Mouse (Mus musculus): Measurements from ENCODE around the gene Ccpg1.

- TF ChIP-seq NANOG (IDR thresholded peaks at IDR 0.05; ENCODE audit: borderline replicate concordance, low read length) (no peak), CTCF (conservative IDR thresholded peaks at IDR 0.05; ENCODE audit: low read length) (no peak), POU5F1 (IDR thresholded peaks at IDR 0.05; ENCODE audit: borderline replicate concordance, low read length) (no peak)
Measured at GRCm38 (mm10) chr9:72992576-72992975, 7.3 kb downstream of the Ccpg1 start.

Measured in E14TG2a.4 (cell line).